Mouse (Mus musculus) ES-Bruce4 (cell line): ENCODE results near the gene Slc7a6. TPM values are rescaled to one million over a fixed set of nuclear protein-coding genes. Genes with fewer than 3 reads are reported as not detected.

Experiments used
- H3K27ac ChIP-seq: 2 replicates; pipeline ENCODE4 v1.5.1; 2012; ENCODE audit warnings: low read length, inconsistent platforms; ENCODE audit not compliant: insufficient read depth
- H3K27me3 ChIP-seq: 2 replicates; pipeline ENCODE4 v1.6.1; 2012; ENCODE audit warnings: mild to moderate bottlenecking, low read length, inconsistent platforms; ENCODE audit not compliant: control insufficient read depth, poor library complexity, insufficient read depth, severe bottlenecking
- H3K36me3 ChIP-seq: 2 replicates; pipeline ENCODE4 v1.6.1; 2012; ENCODE audit warnings: inconsistent platforms, mild to moderate bottlenecking, low read length, moderate library complexity; ENCODE audit not compliant: control insufficient read depth, poor library complexity, insufficient read depth, severe bottlenecking
- H3K4me1 ChIP-seq: one replicate; pipeline ENCODE4 v1.8.1; 2011; ENCODE audit warnings: low read length; ENCODE audit not compliant: control insufficient read depth, insufficient read depth
- H3K4me3 ChIP-seq: 2 replicates; pipeline ENCODE4 v1.5.1; 2011; ENCODE audit warnings: low read depth, mild to moderate bottlenecking, low read length
- H3K9ac ChIP-seq: 2 replicates; pipeline ENCODE4 v1.6.1; 2012; ENCODE audit warnings: low read depth, mild to moderate bottlenecking, inconsistent platforms; ENCODE audit not compliant: poor library complexity, severe bottlenecking
- H3K9me3 ChIP-seq: replicated peaks from 2 replicates; pipeline ENCODE4 v1.6.1; 2012; ENCODE audit warnings: mild to moderate bottlenecking, low read length, inconsistent platforms; ENCODE audit not compliant: control insufficient read depth, poor library complexity, insufficient read depth, severe bottlenecking
- CTCF ChIP-seq: IDR thresholded peaks from one replicate; pipeline ENCODE4 v1.8.1; 2011; ENCODE audit warnings: low read depth, low read length
- EP300 ChIP-seq: IDR thresholded peaks from 2 replicates; pipeline ENCODE4 v1.6.1; 2011; ENCODE audit warnings: low read depth, low read length; ENCODE audit not compliant: insufficient read depth
- POLR2A ChIP-seq: IDR thresholded peaks from one replicate; pipeline ENCODE4 v1.8.1; 2011; ENCODE audit warnings: low read length; ENCODE audit not compliant: insufficient read depth
- polyA plus RNA-seq: library from polyadenylated mRNA; stranded (reverse); fragments of >200 nt; gene quantifications from 2 replicates; pipeline ENCODE4 v1.2.4, GENCODE M21; 2011; ENCODE audit warnings: low read depth; ENCODE audit not compliant: missing spikeins, insufficient read depth, insufficient read length

Slc7a6 gene
- polyA plus RNA-seq, 1 experiment: 82.1 TPM

DNA sequence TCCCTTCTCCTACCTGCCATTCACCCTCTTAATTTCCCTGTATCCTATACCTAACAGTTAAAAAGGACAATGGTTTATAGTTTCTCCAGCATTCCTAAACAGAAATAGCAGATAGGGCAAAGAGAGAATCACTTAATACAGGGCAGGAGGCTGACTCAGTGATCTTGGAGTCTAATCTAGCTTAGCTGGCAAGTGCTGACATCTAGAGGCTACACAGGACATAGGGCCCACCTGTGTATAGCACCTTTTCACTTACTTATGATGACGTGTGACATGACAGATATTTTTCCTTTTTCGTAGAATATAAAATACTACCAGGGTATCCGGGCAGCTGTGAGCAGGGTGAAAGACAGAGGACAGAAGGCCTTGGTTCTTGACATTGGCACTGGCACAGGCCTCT lies 51.0 kb downstream of the Slc7a6 start:
- H3K36me3 ChIP-seq: peaks cover 89% of the 10 kb centered on the region
- H3K27ac ChIP-seq: no peak overlapping the region
- H3K9me3 ChIP-seq: no peaks in the 10 kb centered on the region
- no peaks in the 10 kb centered on the region for H3K4me1 ChIP-seq
- no peak overlapping the region for H3K4me3 ChIP-seq
- TF ChIP-seq EP300 (no peak), POLR2A (no peak), CTCF (no peak)
- H3K27me3 ChIP-seq: no peaks in the 10 kb centered on the region
- no peak overlapping the region for H3K9ac ChIP-seq

DNA sequence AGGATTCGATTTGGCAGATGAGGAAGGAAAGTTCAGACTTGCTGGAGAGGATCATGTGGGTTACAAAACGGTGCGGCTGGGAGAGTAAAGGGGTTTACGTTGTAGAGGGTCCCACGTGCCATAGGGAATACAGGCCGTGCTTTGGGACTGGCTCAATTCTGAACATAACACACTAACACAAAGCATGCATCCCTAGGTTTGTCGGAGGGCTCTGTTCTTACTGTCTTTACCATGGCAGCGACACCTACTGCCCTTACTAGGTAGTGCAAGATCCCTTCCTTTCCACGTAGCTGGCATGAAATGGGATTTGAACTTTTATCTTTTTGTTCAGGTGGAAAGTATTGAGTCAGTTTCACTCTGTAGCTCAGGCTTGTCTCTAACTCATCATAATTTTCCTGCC lies 57.9 kb downstream of the Slc7a6 start:
- H3K36me3 ChIP-seq: peaks cover 80% of the 10 kb centered on the region
- no peak overlapping the region for H3K9ac ChIP-seq
- no peaks in the 10 kb centered on the region for H3K4me1 ChIP-seq
- no peaks in the 10 kb centered on the region for H3K27me3 ChIP-seq
- H3K27ac ChIP-seq: no peak overlapping the region
- H3K9me3 ChIP-seq: no peaks in the 10 kb centered on the region
- no peak overlapping the region for H3K4me3 ChIP-seq
- TF ChIP-seq EP300 (no peak), CTCF (peak; percentile 23), POLR2A (no peak)

DNA sequence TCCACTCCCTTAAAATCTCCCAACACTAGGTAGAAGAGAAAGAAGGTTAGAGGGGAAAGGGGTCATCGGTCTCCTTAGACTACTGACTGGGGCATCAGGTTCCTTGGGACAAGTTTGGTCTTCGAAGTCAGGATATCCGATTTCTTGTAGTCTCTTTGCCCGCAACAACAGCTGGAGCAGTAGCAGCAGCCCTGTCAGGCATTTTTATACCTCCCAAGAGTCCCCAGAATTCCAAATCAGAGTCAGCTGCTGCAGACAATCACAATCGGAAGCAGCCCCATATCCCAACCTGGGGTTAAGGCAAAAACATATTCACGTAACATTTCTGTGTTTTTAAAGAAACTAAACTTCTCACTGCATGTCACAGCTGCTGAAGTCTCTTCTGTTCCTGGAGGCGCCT lies 62.9 kb downstream of the Slc7a6 start:
- H3K36me3 ChIP-seq: peaks cover 85% of the 10 kb centered on the region
- H3K4me1 ChIP-seq: no peaks in the 10 kb centered on the region
- H3K9me3 ChIP-seq: no peaks in the 10 kb centered on the region
- no peak overlapping the region for H3K27ac ChIP-seq
- no peak overlapping the region for H3K9ac ChIP-seq
- no peaks in the 10 kb centered on the region for H3K27me3 ChIP-seq
- no peak overlapping the region for H3K4me3 ChIP-seq
- TF ChIP-seq EP300 (no peak), POLR2A (no peak), CTCF (no peak)

DNA sequence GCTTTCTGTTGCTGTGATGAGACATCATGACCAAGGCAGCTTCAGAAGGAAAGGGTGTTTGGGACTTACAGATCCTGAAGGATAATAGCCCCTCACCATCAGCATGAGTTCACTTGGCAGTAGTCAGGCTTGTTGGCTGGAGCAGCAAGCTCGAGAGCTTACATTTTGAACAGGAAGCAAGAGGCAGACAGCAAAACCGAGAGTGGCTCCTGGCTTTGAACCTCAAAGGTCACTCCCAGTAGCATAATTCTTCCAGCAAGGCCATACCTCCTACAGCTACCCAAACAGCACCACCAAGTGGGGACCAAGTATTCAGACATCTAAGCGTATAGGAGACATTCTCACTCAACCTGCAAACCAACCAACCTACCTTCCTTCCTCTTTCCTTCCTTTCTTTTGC lies 64.1 kb downstream of the Slc7a6 start:
- TF ChIP-seq CTCF (no peak), POLR2A (no peak), EP300 (no peak)
- Histone ChIP-seq H3K36me3 (peaks cover 86% of the 10 kb centered on the region), H3K27ac (no peak overlapping the region), H3K4me3 (no peak overlapping the region), H3K4me1 (no peaks in the 10 kb centered on the region), H3K9me3 (no peaks in the 10 kb centered on the region), H3K9ac (no peak overlapping the region), H3K27me3 (no peaks in the 10 kb centered on the region)

DNA sequence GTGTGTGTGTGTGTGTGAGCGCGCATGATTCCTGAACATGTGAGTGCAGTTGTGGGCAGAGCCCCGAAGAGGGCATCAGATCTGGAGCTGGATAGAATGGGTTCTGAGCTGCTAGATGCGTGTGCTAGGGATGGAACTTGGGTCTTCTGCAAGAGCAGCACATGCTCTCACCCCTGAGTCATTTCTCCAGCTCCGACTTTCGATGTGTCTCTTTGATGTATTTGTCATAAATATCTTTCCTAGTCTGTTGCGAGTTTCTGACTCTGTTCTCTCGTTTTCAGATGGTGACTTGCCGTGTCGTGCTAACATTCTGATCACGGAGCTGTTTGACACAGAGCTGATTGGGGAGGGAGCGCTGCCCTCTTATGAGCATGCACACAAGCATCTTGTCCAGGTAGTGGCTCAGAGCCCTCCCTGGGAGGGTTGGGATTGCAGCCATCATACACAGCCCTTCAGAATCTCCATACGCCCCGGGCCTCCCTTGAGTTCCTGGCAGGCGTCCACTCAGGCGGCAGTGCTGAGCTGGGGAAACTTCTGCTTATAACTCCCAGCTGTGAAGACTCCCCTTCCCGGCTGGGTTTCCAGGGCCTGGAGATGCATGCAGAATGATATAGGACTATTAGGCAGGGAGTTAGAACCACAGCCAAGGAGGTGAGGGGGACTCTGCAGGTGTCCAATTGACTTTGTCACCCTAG lies 66.1 kb downstream of the Slc7a6 start:
- TF ChIP-seq EP300 (no peak), CTCF (no peak), POLR2A (no peak)
- Histone ChIP-seq H3K27ac (no peak overlapping the region), H3K9me3 (no peaks in the 10 kb centered on the region), H3K9ac (no peak overlapping the region), H3K4me3 (no peak overlapping the region), H3K27me3 (no peaks in the 10 kb centered on the region), H3K4me1 (no peaks in the 10 kb centered on the region), H3K36me3 (peaks cover 84% of the 10 kb centered on the region)

DNA sequence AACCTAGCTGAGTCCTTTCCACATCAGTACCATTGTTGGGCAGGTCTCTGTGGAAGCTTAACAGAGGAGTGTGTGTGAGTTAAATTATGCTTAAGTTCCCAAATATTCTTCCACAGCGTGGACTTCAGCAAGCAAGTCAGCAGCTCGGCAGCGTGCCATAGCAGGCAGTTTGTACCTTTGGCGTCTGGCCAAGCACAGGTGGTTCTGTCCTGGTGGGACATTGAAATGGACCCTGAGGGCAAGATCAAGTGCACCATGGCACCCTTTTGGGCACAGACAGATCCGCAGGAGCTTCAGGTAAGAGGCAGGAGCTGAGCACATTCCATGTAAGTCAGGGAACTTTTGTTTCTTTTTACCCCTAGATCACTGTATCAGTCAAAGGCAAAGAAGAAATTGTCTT lies 68.4 kb downstream of the Slc7a6 start:
- no peaks in the 10 kb centered on the region for H3K27me3 ChIP-seq
- no peaks in the 10 kb centered on the region for H3K4me1 ChIP-seq
- H3K9ac ChIP-seq: no peak overlapping the region
- peaks cover 82% of the 10 kb centered on the region for H3K36me3 ChIP-seq
- no peak overlapping the region for H3K27ac ChIP-seq
- TF ChIP-seq EP300: no peak
- no peak for TF ChIP-seq CTCF
- H3K4me3 ChIP-seq: no peak overlapping the region
- H3K9me3 ChIP-seq: no peaks in the 10 kb centered on the region

Other genes starting within 250 kb of the Slc7a6 start
- gene Ctrl, start 235.0 kb upstream of the Slc7a6 start, polyA plus RNA-seq: 0.78 and 1.7 TPM in 2 replicates
- 46.1 and 53.1 TPM in 2 replicates for gene Psmb10, start 230.4 kb upstream of the Slc7a6 start, polyA plus RNA-seq
- 2.8 and 3.2 TPM in 2 replicates for gene Lcat, start 225.5 kb upstream of the Slc7a6 start, polyA plus RNA-seq
- gene Slc12a4, start 202.8 kb upstream of the Slc7a6 start, polyA plus RNA-seq: 57.1 and 65.1 TPM in 2 replicates
- gene Dpep3, start 189.4 kb upstream of the Slc7a6 start, polyA plus RNA-seq: 0.47 and 0.48 TPM in 2 replicates
- 14.4 and 19.3 TPM in 2 replicates for gene Dus2, start 177.5 kb upstream of the Slc7a6 start, polyA plus RNA-seq
- not detected in 2 replicates for gene Dpep2nb, start 162.9 kb upstream of the Slc7a6 start, polyA plus RNA-seq
- gene Ddx28, start 157.0 kb upstream of the Slc7a6 start, polyA plus RNA-seq: 8.7 and 8.8 TPM in 2 replicates
- gene Nfatc3, start 110.0 kb upstream of the Slc7a6 start, polyA plus RNA-seq: 68.9 and 78.3 TPM in 2 replicates
- 10.8 and 13.2 TPM in 2 replicates for gene Esrp2, start 31.9 kb upstream of the Slc7a6 start, polyA plus RNA-seq
- gene Pla2g15, start 18.5 kb upstream of the Slc7a6 start, polyA plus RNA-seq: 18.0 and 19.6 TPM in 2 replicates
- 45.1 and 50.3 TPM in 2 replicates for gene Slc7a6os, start 42.1 kb downstream of the Slc7a6 start, polyA plus RNA-seq
- gene Prmt7, start 42.1 kb downstream of the Slc7a6 start, polyA plus RNA-seq: 88.7 and 107 TPM in 2 replicates
- gene Smpd3, start 169.1 kb downstream of the Slc7a6 start, polyA plus RNA-seq: 0.12 and 0.49 TPM in 2 replicates
- gene Zfp90, start 246.5 kb downstream of the Slc7a6 start, polyA plus RNA-seq: 7.1 and 8.0 TPM in 2 replicates